Mouse (Mus musculus) hindlimb bud, embryonic 11.5 days (tissue): Measurements from ENCODE around the gene Snx17.
"Not testable (repeated sequence)": the region's sequence is repeated elsewhere in the genome, so short reads cannot be mapped to it uniquely, and the experiment has no call there.

Source experiments
- DNase-seq: peaks from one replicate; pipeline ENCODE4 v3.0.0-alpha.2; 2012; ENCODE audit warnings: low read depth, low spot score; ENCODE audit errors: extremely low spot score

The Snx17 gene

GRCm38 (mm10) chr5:31196207-31196606 is 3.2 kb downstream of the Snx17 start:
- no peak for DNase-seq

GRCm38 (mm10) chr5:31197072-31197471 is 4.0 kb downstream of the Snx17 start:
- no peak for DNase-seq

- DNase-seq: no peak
Measured at GRCm38 (mm10) chr5:31198170-31198569, 5.1 kb downstream of the Snx17 start.

- DNase-seq: no peak
Measured at GRCm38 (mm10) chr5:31198616-31199320, 5.7 kb downstream of the Snx17 start.

GRCm38 (mm10) chr5:31199321-31199892 is 6.4 kb downstream of the Snx17 start:
- no peak for DNase-seq

- DNase-seq: no peak
Measured at GRCm38 (mm10) chr5:31199893-31200292, 6.9 kb downstream of the Snx17 start.

- DNase-seq: no peak
Measured at GRCm38 (mm10) chr5:31200327-31200768, 7.3 kb downstream of the Snx17 start.

GRCm38 (mm10) chr5:31201042-31201741 is 8.2 kb downstream of the Snx17 start:
- no peak for DNase-seq

GRCm38 (mm10) chr5:31201742-31202590 is 8.9 kb downstream of the Snx17 start, which contains the start of gene Zfp513:
Gene Zfp513 (minus strand): TSS chr5:31202303.
- peak; percentile 96 for DNase-seq

GRCm38 (mm10) chr5:31202933-31203332 is 9.9 kb downstream of the Snx17 start:
- DNase-seq: no peak

GRCm38 (mm10) chr5:31203866-31204265 is 10.8 kb downstream of the Snx17 start:
- DNase-seq: no peak

GRCm38 (mm10) chr5:31204421-31204820 is 11.4 kb downstream of the Snx17 start:
- no peak for DNase-seq

- DNase-seq: not testable (repeated sequence)
Measured at GRCm38 (mm10) chr5:31216554-31216953, 23.5 kb downstream of the Snx17 start.

- no peak for DNase-seq
Measured at GRCm38 (mm10) chr5:31218294-31218693, 25.3 kb downstream of the Snx17 start.

GRCm38 (mm10) chr5:31219070-31219469 is 26.0 kb downstream of the Snx17 start:
- no peak for DNase-seq

GRCm38 (mm10) chr5:31219474-31219873 is 26.4 kb downstream of the Snx17 start:
- DNase-seq: no peak

- DNase-seq: no peak
Measured at GRCm38 (mm10) chr5:31219911-31220447, 27.0 kb downstream of the Snx17 start.

GRCm38 (mm10) chr5:31220448-31221303 is 27.6 kb downstream of the Snx17 start, which contains the start of gene Ppm1g:
Gene Ppm1g (minus strand): TSS chr5:31220687.
- no peak for DNase-seq

- DNase-seq: no peak
Measured at GRCm38 (mm10) chr5:31221304-31221945, 28.4 kb downstream of the Snx17 start.
